Mouse (Mus musculus): ENCODE measurements around the gene Mtx1. TPM values are rescaled to one million over a fixed set of nuclear protein-coding genes. Genes with fewer than 3 reads are reported as not detected.

Mtx1 gene
- polyA plus RNA-seq, 1 experiment, result 181 TPM

DNA sequence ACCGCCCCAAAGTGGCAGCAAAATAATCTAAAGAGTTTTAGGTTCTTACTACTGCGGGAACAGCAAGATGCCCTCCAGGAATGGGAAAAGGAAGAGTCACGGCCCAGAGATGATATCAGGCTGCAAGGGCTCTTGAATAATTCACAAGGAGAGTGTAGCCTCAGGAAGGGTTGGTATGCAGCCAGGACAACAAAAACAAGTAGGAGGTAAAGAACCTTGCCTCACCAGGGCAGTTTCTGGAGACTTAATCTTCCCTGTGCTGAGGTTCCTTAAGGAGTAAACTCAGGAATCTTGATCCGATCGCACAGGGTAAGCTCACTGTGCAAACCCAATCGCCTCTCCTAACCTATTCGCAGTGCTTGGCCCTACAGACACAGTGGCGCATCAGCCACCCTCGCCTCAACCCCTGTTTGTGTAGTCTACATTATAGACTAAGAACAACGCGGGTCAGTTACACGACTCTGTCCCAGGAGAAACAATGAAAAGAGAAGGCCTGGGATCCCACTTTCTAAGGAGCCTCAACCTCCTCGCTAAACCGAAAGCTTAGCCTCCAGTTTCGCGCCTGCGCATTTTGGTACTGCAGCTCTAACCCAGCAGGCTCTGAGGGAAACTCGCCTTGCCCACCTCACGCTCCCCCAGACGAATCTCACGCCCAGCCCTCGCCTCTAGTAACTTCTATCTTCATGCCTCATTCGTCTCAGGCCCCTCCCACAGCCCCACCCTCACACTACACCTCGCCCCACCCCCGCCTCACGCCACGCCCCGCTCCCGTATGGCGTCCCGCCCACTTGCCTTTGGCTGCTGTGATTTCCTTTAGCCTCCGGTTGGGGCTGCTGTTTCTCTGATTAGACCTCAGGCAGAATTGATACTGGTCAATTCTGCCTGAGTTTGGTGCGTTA is 30.7 kb downstream of the Mtx1 start:
- Histone ChIP-seq H3K27ac (ENCODE audit: insufficient read depth, low read depth, low read length) (peak overlapping the region; percentile 65), H3K27me3 (ENCODE audit: control insufficient read depth, insufficient read depth, low read length) (no peaks in the 10 kb centered on the region), H3K4me1 (ENCODE audit: control insufficient read depth, insufficient read depth, insufficient read length, low read length) (peaks cover 5% of the 10 kb centered on the region; the same call in 1 of the 2 replicates), H3K36me3 (ENCODE audit: control insufficient read depth, insufficient read depth, low read length) (no peaks in the 10 kb centered on the region), H3K4me3 (ENCODE audit: low read depth, low read length) (peak overlapping the region; percentile 61)
- TF ChIP-seq CTCF (IDR thresholded peaks at IDR 0.05; ENCODE audit: extremely low read depth, insufficient read length, insufficient replicate concordance, low read depth, low read length) (peak; percentile 51; the same call in 1 of the 2 replicates), POLR2A (IDR thresholded peaks at IDR 0.05; ENCODE audit: low read depth, low read length) (peak; percentile 51; the same call in 1 of the 2 replicates)
- WGBS, result 7% methylated on average over 33 of the region's 33 CpGs

DNA sequence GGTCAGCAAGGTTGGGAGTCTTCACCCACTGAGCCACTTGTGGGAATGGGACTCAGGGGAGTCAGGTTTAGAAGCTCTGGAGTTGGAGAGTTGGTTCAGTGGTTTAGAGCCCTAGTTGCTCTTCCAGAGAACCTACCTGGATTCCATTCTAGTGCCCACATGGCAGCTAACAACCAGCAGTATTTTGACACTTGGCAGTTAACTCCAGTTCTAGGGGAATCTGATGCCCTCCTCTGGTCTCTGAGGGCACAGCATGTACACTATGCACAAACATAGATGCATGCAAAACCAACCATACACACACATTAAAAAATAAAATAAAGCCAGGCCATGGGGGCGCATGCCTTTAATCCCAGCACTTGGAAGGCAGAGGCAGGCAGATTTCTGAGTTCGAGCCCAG is 33.0 kb downstream of the Mtx1 start:
- peaks cover 5% of the 10 kb centered on the region; the same call in 1 of the 2 replicates for H3K4me1 ChIP-seq (ENCODE audit: control insufficient read depth, insufficient read depth, insufficient read length, low read length)
- H3K27ac ChIP-seq (ENCODE audit: insufficient read depth, low read depth, low read length), result no peak overlapping the region
- H3K27me3 ChIP-seq (ENCODE audit: control insufficient read depth, insufficient read depth, low read length), result no peaks in the 10 kb centered on the region
- H3K4me3 ChIP-seq (ENCODE audit: low read depth, low read length), result no peak overlapping the region
- 95% methylated on average over 2 of the region's 2 CpGs for WGBS
- peak; percentile 18; the same call in 1 of the 2 replicates for TF ChIP-seq CTCF (IDR thresholded peaks at IDR 0.05; ENCODE audit: extremely low read depth, insufficient read length, insufficient replicate concordance, low read depth, low read length)
- no peak for TF ChIP-seq POLR2A (IDR thresholded peaks at IDR 0.05; ENCODE audit: low read depth, low read length)
- no peaks in the 10 kb centered on the region for H3K36me3 ChIP-seq (ENCODE audit: control insufficient read depth, insufficient read depth, low read length)

DNA sequence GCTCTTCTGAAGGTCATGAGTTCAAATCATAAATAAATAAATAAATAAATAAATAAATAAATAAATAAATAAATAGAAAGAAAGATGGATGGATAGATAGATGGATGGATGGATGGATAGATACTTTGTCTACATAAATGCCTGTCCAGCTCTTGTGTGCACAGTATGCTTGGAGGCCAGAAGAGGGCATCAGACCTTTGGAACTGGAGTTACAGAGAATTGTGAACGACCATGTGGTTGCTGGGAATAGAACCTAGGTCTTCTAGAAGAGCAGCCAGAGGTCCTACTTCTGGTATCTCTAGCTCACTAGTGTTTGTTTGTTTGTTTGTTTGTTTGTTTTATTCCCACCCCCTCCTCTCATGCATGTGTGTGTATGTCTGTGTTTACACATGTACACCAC is 33.5 kb downstream of the Mtx1 start:
- Histone ChIP-seq H3K27me3 (ENCODE audit: control insufficient read depth, insufficient read depth, low read length) (no peaks in the 10 kb centered on the region), H3K4me1 (ENCODE audit: control insufficient read depth, insufficient read depth, insufficient read length, low read length) (peaks cover 5% of the 10 kb centered on the region; the same call in 1 of the 2 replicates), H3K27ac (ENCODE audit: insufficient read depth, low read depth, low read length) (no peak overlapping the region), H3K36me3 (ENCODE audit: control insufficient read depth, insufficient read depth, low read length) (no peaks in the 10 kb centered on the region), H3K4me3 (ENCODE audit: low read depth, low read length) (no peak overlapping the region)
- WGBS, result 55% methylated on average over 1 of the region's 1 CpGs
- TF ChIP-seq POLR2A (IDR thresholded peaks at IDR 0.05; ENCODE audit: low read depth, low read length), result no peak
- no peak for TF ChIP-seq CTCF (IDR thresholded peaks at IDR 0.05; ENCODE audit: extremely low read depth, insufficient read length, insufficient replicate concordance, low read depth, low read length)

DNA sequence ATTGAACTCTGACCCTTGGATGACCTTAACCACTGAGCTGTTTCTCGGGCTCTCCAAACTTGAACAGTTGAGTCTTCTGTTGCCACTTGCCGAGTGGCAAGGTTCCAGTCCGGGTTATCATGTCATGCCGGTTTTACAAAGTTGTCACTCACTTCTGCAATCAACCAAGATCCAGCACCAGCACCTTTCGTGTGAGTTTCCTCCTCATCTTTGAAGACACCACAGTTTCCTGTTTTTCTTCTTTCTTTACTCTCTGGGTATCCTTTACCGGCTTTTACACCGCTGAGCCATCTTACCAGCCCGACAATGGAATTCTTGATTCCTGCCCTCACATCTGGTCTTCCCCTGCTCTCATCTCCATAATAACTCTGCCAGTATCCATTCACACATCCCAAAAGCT is 36.5 kb downstream of the Mtx1 start:
- H3K27me3 ChIP-seq (ENCODE audit: control insufficient read depth, insufficient read depth, low read length), result no peaks in the 10 kb centered on the region
- no peak overlapping the region for H3K4me3 ChIP-seq (ENCODE audit: low read depth, low read length)
- H3K4me1 ChIP-seq (ENCODE audit: control insufficient read depth, insufficient read depth, insufficient read length, low read length), result no peaks in the 10 kb centered on the region
- no peak for TF ChIP-seq POLR2A (IDR thresholded peaks at IDR 0.05; ENCODE audit: low read depth, low read length)
- no peak for TF ChIP-seq CTCF (IDR thresholded peaks at IDR 0.05; ENCODE audit: extremely low read depth, insufficient read length, insufficient replicate concordance, low read depth, low read length)
- H3K27ac ChIP-seq (ENCODE audit: insufficient read depth, low read depth, low read length), result peak overlapping the region; percentile 61
- H3K36me3 ChIP-seq (ENCODE audit: control insufficient read depth, insufficient read depth, low read length), result no peaks in the 10 kb centered on the region
- WGBS, result 66% methylated on average over 8 of the region's 8 CpGs

DNA sequence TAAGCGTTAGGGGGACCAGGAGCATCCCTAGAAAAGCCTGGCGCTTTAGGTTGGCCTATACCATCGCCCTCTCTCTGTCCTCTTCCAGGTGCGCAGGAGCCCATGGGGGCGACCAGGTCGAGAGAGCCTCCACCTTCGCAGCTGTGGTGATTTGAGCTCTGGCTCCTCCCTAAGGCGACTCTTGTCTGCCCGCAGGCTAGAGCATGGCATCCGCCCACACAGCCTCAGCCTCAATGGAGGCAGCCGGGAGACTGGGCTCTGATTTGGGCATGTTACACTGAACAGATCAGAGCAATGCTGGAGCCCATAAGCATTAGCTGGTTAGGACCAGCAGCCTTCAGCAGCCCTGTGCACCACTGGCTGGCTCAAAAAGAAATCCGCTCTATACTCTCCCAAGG is 38.4 kb downstream of the Mtx1 start:
- 84% methylated on average over 12 of the region's 12 CpGs for WGBS
- no peak for TF ChIP-seq CTCF (IDR thresholded peaks at IDR 0.05; ENCODE audit: extremely low read depth, insufficient read length, insufficient replicate concordance, low read depth, low read length)
- H3K36me3 ChIP-seq (ENCODE audit: control insufficient read depth, insufficient read depth, low read length), result no peaks in the 10 kb centered on the region
- peak overlapping the region; percentile 68 for H3K27ac ChIP-seq (ENCODE audit: insufficient read depth, low read depth, low read length)
- H3K27me3 ChIP-seq (ENCODE audit: control insufficient read depth, insufficient read depth, low read length), result no peaks in the 10 kb centered on the region
- H3K4me1 ChIP-seq (ENCODE audit: control insufficient read depth, insufficient read depth, insufficient read length, low read length), result no peaks in the 10 kb centered on the region; the same call in 1 of the 2 replicates
- peak overlapping the region; percentile 52 for H3K4me3 ChIP-seq (ENCODE audit: low read depth, low read length)

DNA sequence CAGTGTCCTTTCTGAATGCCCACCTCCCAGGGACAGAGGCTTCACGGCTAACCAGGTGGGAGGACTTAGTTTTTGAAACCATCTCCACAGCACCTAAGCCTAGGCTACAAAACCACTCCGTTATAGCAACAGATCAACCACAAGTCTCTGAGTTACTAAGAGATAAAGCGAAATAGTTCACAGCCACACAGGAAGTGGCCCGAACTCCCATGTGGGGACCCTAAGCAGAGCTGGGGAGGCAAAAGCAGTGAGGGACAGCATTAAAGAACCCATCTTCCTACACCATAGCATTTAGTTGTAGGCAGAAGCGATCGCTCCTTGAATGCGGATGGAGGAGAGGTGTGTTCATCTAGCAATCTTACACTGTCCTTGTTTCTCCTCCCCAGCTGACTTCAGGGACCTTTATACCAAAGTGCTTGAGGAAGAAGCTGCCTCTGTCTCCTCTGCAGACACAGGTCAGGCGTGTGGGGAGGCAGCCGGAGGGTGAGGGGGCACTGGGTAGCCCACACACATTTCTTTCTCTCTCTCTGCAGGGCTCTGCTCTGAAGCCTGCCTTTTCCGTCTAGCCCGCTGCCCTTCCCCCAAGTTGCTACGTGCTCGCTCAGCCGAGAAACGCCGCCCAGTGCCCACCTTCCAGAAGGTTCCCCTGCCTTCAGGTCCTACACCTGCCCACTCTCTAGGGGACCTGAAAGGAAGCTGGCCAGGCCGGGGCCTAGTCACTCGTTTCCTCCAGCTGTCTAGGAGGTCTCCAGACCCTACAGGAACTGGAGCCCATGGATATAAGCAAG is 39.0 kb downstream of the Mtx1 start:
- Histone ChIP-seq H3K27ac (ENCODE audit: insufficient read depth, low read depth, low read length) (peak overlapping the region; percentile 68), H3K4me1 (ENCODE audit: control insufficient read depth, insufficient read depth, insufficient read length, low read length) (peaks cover 4% of the 10 kb centered on the region; the same call in 1 of the 2 replicates), H3K4me3 (ENCODE audit: low read depth, low read length) (peak overlapping the region; percentile 52), H3K27me3 (ENCODE audit: control insufficient read depth, insufficient read depth, low read length) (no peaks in the 10 kb centered on the region), H3K36me3 (ENCODE audit: control insufficient read depth, insufficient read depth, low read length) (no peaks in the 10 kb centered on the region)
- TF ChIP-seq POLR2A (IDR thresholded peaks at IDR 0.05; ENCODE audit: low read depth, low read length), result no peak
- no peak for TF ChIP-seq CTCF (IDR thresholded peaks at IDR 0.05; ENCODE audit: extremely low read depth, insufficient read length, insufficient replicate concordance, low read depth, low read length)
- WGBS, result 88% methylated on average over 18 of the region's 18 CpGs

DNA sequence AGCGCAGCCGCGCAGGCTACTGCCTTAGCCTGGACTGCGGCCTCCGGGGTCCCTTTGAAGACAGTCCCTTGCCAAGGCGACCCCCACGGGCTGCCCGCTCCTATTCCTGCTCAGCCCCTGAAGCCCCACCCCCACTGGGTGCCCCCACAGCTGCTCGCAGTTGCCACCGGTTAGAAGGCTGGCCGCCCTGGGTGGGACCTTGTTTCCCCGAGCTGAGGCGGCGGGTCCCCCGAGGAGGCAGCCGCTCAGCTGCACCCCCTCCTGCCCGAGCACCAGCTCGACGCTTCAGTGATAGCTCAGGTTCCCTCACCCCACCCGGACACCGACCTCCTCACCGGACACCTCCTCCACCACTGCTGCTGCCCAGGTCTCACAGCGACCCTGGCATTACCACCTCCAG is 39.7 kb downstream of the Mtx1 start:
- H3K4me3 ChIP-seq (ENCODE audit: low read depth, low read length), result peak overlapping the region; percentile 43
- peaks cover 4% of the 10 kb centered on the region; the same call in 1 of the 2 replicates for H3K4me1 ChIP-seq (ENCODE audit: control insufficient read depth, insufficient read depth, insufficient read length, low read length)
- peak overlapping the region; percentile 61 for H3K27ac ChIP-seq (ENCODE audit: insufficient read depth, low read depth, low read length)
- no peaks in the 10 kb centered on the region for H3K27me3 ChIP-seq (ENCODE audit: control insufficient read depth, insufficient read depth, low read length)
- WGBS, result 72% methylated on average over 23 of the region's 23 CpGs
- TF ChIP-seq POLR2A (IDR thresholded peaks at IDR 0.05; ENCODE audit: low read depth, low read length) (no peak), CTCF (IDR thresholded peaks at IDR 0.05; ENCODE audit: extremely low read depth, insufficient read length, insufficient replicate concordance, low read depth, low read length) (no peak)
- H3K36me3 ChIP-seq (ENCODE audit: control insufficient read depth, insufficient read depth, low read length), result peaks cover 1% of the 10 kb centered on the region; the same call in 1 of the 2 replicates

Measured in small intestine, adult 2 months (tissue).